Mouse (Mus musculus) MEL (cell line): ENCODE measurements at regions not wholly inside any gene's neighbourhood (a gene's known extent, or its start where the extent isn't known, plus 50 kb on each side); places are given as distances from the start of the nearest gene placed in this dataset.

Experiments used
- DNase-seq: peaks from one replicate; pipeline ENCODE4 v3.0.0; 2011; ENCODE audit warnings: low read depth, low spot score
- H3K27ac ChIP-seq: 2 replicates; pipeline ENCODE4 v1.5.1; 2012; ENCODE audit warnings: low read depth, mild to moderate bottlenecking, control low read depth, low read length, moderate library complexity; ENCODE audit not compliant: control insufficient read depth
- H3K27me3 ChIP-seq, 2 experiments: fragments of 150-350 bp in 1 of 2; sonication (generic) in 1 of 2; 2 replicates each; pipeline ENCODE4 v1.6.1; 2012; ENCODE audit warnings: low read length in 2 of 2, mild to moderate bottlenecking in 2 of 2, improper control_type of control experiment in 1 of 2, moderate library complexity in 1 of 2; ENCODE audit not compliant: insufficient read depth in 2 of 2, control insufficient read depth in 1 of 2
- H3K36me3 ChIP-seq, 2 experiments: 2 replicates each; pipeline ENCODE4 v1.6.1; 2012 to 2014; ENCODE audit warnings: low read length in 2 of 2, improper control_type of control experiment in 1 of 2, inconsistent platforms in 1 of 2, mild to moderate bottlenecking in 1 of 2; ENCODE audit not compliant: insufficient read depth in 2 of 2, control insufficient read depth in 1 of 2
- H3K4me1 ChIP-seq, 2 experiments: fragments of 150-350 bp in 1 of 2; sonication (generic) in 1 of 2; 2 replicates each; pipeline ENCODE4 v1.6.1; 2012; ENCODE audit warnings: low read length in 2 of 2, improper control_type of control experiment in 1 of 2, mild to moderate bottlenecking in 1 of 2; ENCODE audit not compliant: insufficient read depth in 2 of 2, control insufficient read depth in 1 of 2
- H3K4me3 ChIP-seq, 2 experiments: fragments of 150-350 bp in 1 of 2; sonication (generic) in 1 of 2; 2 replicates each; pipeline ENCODE4 v1.5.1; 2012; ENCODE audit warnings: low read depth in 2 of 2, low read length in 2 of 2, mild to moderate bottlenecking in 2 of 2, moderate library complexity in 2 of 2, control low read depth in 1 of 2, improper control_type of control experiment in 1 of 2; ENCODE audit not compliant: control insufficient read depth in 1 of 2, insufficient read depth in 1 of 2
- H3K79me2 ChIP-seq: 2 replicates; pipeline ENCODE4 v1.6.1; 2012; ENCODE audit warnings: mild to moderate bottlenecking, low read length, moderate library complexity; ENCODE audit not compliant: control insufficient read depth, poor library complexity, insufficient read depth
- H3K9ac ChIP-seq: 2 replicates; pipeline ENCODE4 v1.6.1; 2012; ENCODE audit warnings: low read depth, mild to moderate bottlenecking, control low read depth, low read length, moderate library complexity; ENCODE audit not compliant: control insufficient read depth, poor library complexity, severe bottlenecking
- H3K9me3 ChIP-seq: fragments of 150-350 bp; sonication (generic); replicated peaks from 2 replicates; pipeline ENCODE4 v1.6.1; 2012; ENCODE audit warnings: mild to moderate bottlenecking, low read length, improper control_type of control experiment, moderate library complexity; ENCODE audit not compliant: insufficient read depth
- BHLHE40 ChIP-seq: IDR thresholded peaks from 2 replicates; pipeline ENCODE4 v1.6.1; 2012; ENCODE audit warnings: low read depth, mild to moderate bottlenecking, inconsistent platforms, low read length, improper control_type of control experiment, borderline replicate concordance
- E2F4 ChIP-seq: IDR thresholded peaks from 2 replicates; pipeline ENCODE4 v1.6.1; 2011; ENCODE audit warnings: low read depth, low read length, improper control_type of control experiment, borderline replicate concordance
- ELF1 ChIP-seq: IDR thresholded peaks from 2 replicates; pipeline ENCODE4 v1.6.1; 2014; ENCODE audit warnings: low read depth, mild to moderate bottlenecking, inconsistent platforms, low read length, improper control_type of control experiment, moderate library complexity
- ETS1 ChIP-seq: IDR thresholded peaks from 2 replicates; pipeline ENCODE4 v1.6.1; 2012; ENCODE audit warnings: low read depth, mild to moderate bottlenecking, inconsistent platforms, low read length, improper control_type of control experiment, moderate library complexity
- GABPA ChIP-seq: IDR thresholded peaks from 2 replicates; pipeline ENCODE4 v1.6.1; 2012; ENCODE audit warnings: low read depth, mild to moderate bottlenecking, inconsistent platforms, low read length, improper control_type of control experiment, moderate library complexity
- HCFC1 ChIP-seq: IDR thresholded peaks from 2 replicates; pipeline ENCODE4 v1.6.1; 2012; ENCODE audit warnings: low read depth, mild to moderate bottlenecking, inconsistent platforms, low read length, improper control_type of control experiment, moderate library complexity
- JUND ChIP-seq: IDR thresholded peaks from 2 replicates; pipeline ENCODE4 v1.6.1; 2011; ENCODE audit warnings: low read depth, mild to moderate bottlenecking, improper control_type of control experiment, low read length
- KAT2A ChIP-seq: conservative IDR thresholded peaks from 2 replicates; pipeline ENCODE4 v1.6.1; 2012; ENCODE audit warnings: low read depth, low read length, improper control_type of control experiment, inconsistent platforms
- MAX ChIP-seq: IDR thresholded peaks from 2 replicates; pipeline ENCODE4 v1.6.1; 2011; ENCODE audit warnings: low read length, improper control_type of control experiment
- MYC ChIP-seq: IDR thresholded peaks from 2 replicates; pipeline ENCODE4 v1.6.1; 2011; ENCODE audit warnings: low read depth, mild to moderate bottlenecking, low read length, improper control_type of control experiment, moderate library complexity
- POLR2AphosphoS5 ChIP-seq: IDR thresholded peaks from 2 replicates; pipeline ENCODE4 v1.6.1; 2012; ENCODE audit warnings: low read depth, borderline replicate concordance, mild to moderate bottlenecking, inconsistent platforms, low read length, moderate library complexity, mixed read lengths
- RCOR1 ChIP-seq: IDR thresholded peaks from 2 replicates; pipeline ENCODE4 v1.6.1; 2012; ENCODE audit warnings: low read depth, mild to moderate bottlenecking, inconsistent platforms, low read length, improper control_type of control experiment
- TAL1 ChIP-seq: IDR thresholded peaks from 2 replicates; pipeline ENCODE4 v1.6.1; 2012; ENCODE audit warnings: mild to moderate bottlenecking, inconsistent platforms, low read length, moderate library complexity, mixed read lengths
- USF1 ChIP-seq: IDR thresholded peaks from 2 replicates; pipeline ENCODE4 v1.6.1; 2014; ENCODE audit warnings: low read depth, mild to moderate bottlenecking, inconsistent platforms, low read length, improper control_type of control experiment, moderate library complexity
- ZC3H11A ChIP-seq: IDR thresholded peaks from 2 replicates; pipeline ENCODE4 v1.6.1; 2012; ENCODE audit warnings: low read depth, mild to moderate bottlenecking, inconsistent platforms, low read length, improper control_type of control experiment
- ZMIZ1 ChIP-seq: IDR thresholded peaks from 2 replicates; pipeline ENCODE4 v1.6.1; 2012; ENCODE audit warnings: low read depth, mild to moderate bottlenecking, inconsistent platforms, low read length, improper control_type of control experiment, moderate library complexity

GRCm38 (mm10) chr9:115653116-115653515 lies 256.1 kb upstream of the Gadl1 start:
- Histone ChIP-seq H3K36me3 (no peaks in the 10 kb centered on the region), H3K4me1 (no peaks in the 10 kb centered on the region), H3K9ac (no peak overlapping the region), H3K27me3 (no peaks in the 10 kb centered on the region), H3K27ac (no peak overlapping the region), H3K79me2 (no peaks in the 10 kb centered on the region), H3K4me3 (no peak overlapping the region), H3K9me3 (no peaks in the 10 kb centered on the region)
- TF ChIP-seq GABPA (no peak), HCFC1 (no peak)
- no peak for DNase-seq

GRCm38 (mm10) chr9:115654933-115655332 lies 254.3 kb upstream of the Gadl1 start:
- no peak for TF ChIP-seq ZC3H11A
- TF ChIP-seq RCOR1 = no peak
- no peak for TF ChIP-seq BHLHE40
- TF ChIP-seq E2F4 = no peak
- no peak for TF ChIP-seq ETS1
- TF ChIP-seq POLR2AphosphoS5 = no peak
- TF ChIP-seq MAX = no peak
- TF ChIP-seq KAT2A = no peak
- no peak for DNase-seq

GRCm38 (mm10) chr9:115656538-115656937 lies 252.7 kb upstream of the Gadl1 start:
- DNase-seq = no peak
- no peaks in the 10 kb centered on the region for H3K9me3 ChIP-seq
- no peaks in the 10 kb centered on the region for H3K4me1 ChIP-seq
- H3K27ac ChIP-seq = no peak overlapping the region
- H3K4me3 ChIP-seq = no peak overlapping the region
- no peaks in the 10 kb centered on the region for H3K36me3 ChIP-seq
- TF ChIP-seq ZC3H11A (no peak), TAL1 (no peak), ELF1 (no peak), POLR2AphosphoS5 (no peak), JUND (no peak), MYC (no peak), USF1 (no peak), ZMIZ1 (no peak)
- no peaks in the 10 kb centered on the region for H3K79me2 ChIP-seq
- no peak overlapping the region for H3K9ac ChIP-seq
- H3K27me3 ChIP-seq = no peaks in the 10 kb centered on the region

More at GRCm38 (mm10) chr9:115654933-115655332, 254.3 kb upstream of the Gadl1 start:
- no peak overlapping the region for H3K4me3 ChIP-seq
- no peak overlapping the region for H3K27ac ChIP-seq
- H3K36me3 ChIP-seq = no peaks in the 10 kb centered on the region
- H3K9ac ChIP-seq = no peak overlapping the region
- H3K27me3 ChIP-seq = no peaks in the 10 kb centered on the region
- H3K9me3 ChIP-seq = no peaks in the 10 kb centered on the region
- no peaks in the 10 kb centered on the region for H3K4me1 ChIP-seq
- H3K79me2 ChIP-seq = no peaks in the 10 kb centered on the region
